Mouse (Mus musculus) stomach, embryonic 14.5 days (tissue): Measurements from ENCODE around the gene Traf3ip1. TPM values are rescaled to one million over a fixed set of nuclear protein-coding genes. Genes with fewer than 3 reads are reported as not detected.

ENCODE experiments used
- ATAC-seq: fragments of 200-750 bp; cut with Nextera tagmentation; 2 replicates; pipeline ENCODE4 v1.8.0; 2017; ENCODE audit warnings: low read depth, moderate TSS enrichment; ENCODE audit not compliant: insufficient number of reproducible peaks, insufficient read depth, low FRiP score
- H3K27ac ChIP-seq: fragments of 300-500 bp; sonication (generic); 2 replicates; pipeline ENCODE4 v1.5.1; 2014; ENCODE audit warnings: mild to moderate bottlenecking, low read length, moderate library complexity, mixed read lengths
- H3K27me3 ChIP-seq: fragments of 300-500 bp; sonication (generic); 2 replicates; pipeline ENCODE4 v1.6.1; 2014; ENCODE audit warnings: low read length, control low read depth, mixed read lengths; ENCODE audit not compliant: control insufficient read depth, insufficient read depth
- H3K36me3 ChIP-seq: fragments of 300-500 bp; sonication (generic); 2 replicates; pipeline ENCODE4 v1.6.1; 2014; ENCODE audit warnings: mild to moderate bottlenecking, control low read depth, low read length, moderate library complexity, mixed read lengths; ENCODE audit not compliant: control insufficient read depth, insufficient read depth
- H3K4me1 ChIP-seq: fragments of 300-500 bp; sonication (generic); 2 replicates; pipeline ENCODE4 v1.6.1; 2014; ENCODE audit warnings: low read length, control low read depth, mixed read lengths; ENCODE audit not compliant: control insufficient read depth, insufficient read depth
- H3K4me2 ChIP-seq: fragments of 300-500 bp; sonication (generic); replicated peaks from 2 replicates; pipeline ENCODE4 v1.6.1; 2014; ENCODE audit warnings: low read depth, low read length, control low read depth
- H3K4me3 ChIP-seq: fragments of 300-500 bp; sonication (generic); 2 replicates; pipeline ENCODE4 v1.5.1; 2014; ENCODE audit warnings: low read depth, low read length, control low read depth
- H3K9ac ChIP-seq: fragments of 300-500 bp; sonication (generic); replicated peaks from 2 replicates; pipeline ENCODE4 v1.6.1; 2014; ENCODE audit warnings: low read depth, mild to moderate bottlenecking, control low read depth, low read length, moderate library complexity, mixed read lengths
- H3K9me3 ChIP-seq: fragments of 300-500 bp; sonication (generic); 2 replicates; pipeline ENCODE4 v1.6.1; 2016; ENCODE audit warnings: low read depth, low read length, control low read depth; ENCODE audit not compliant: control insufficient read depth
- WGBS: fragments of 180-500 bp; shearing (Covaris S2); extraction: QIAGEN DNeasy Blood & Tissue Kit; methylation state at CpG from one replicate; pipeline ENCODE4 v1.1.7; 2014; 5-methylcytosine and 5-hydroxymethylcytosine counted together
- polyA plus RNA-seq: library from polyadenylated mRNA; unstranded; fragments of >200 nt; fragmentation: Nextera tagmentation; extraction: Ambion mirVana; gene quantifications from 2 replicates; pipeline ENCODE4 v1.2.1, GENCODE M21; 2014

The Traf3ip1 gene
- polyA plus RNA-seq, 1 experiment from 2014 or later = 8.7 TPM

GRCm38 (mm10) chr1:91541042-91541592 lies 46.7 kb downstream of the Traf3ip1 start:
- Histone ChIP-seq H3K4me3 (peak overlapping the region; percentile 64), H3K27ac (no peak overlapping the region), H3K9ac (peak overlapping the region; percentile 43), H3K9me3 (no peaks in the 10 kb centered on the region), H3K4me2 (peak overlapping the region; percentile 87), H3K4me1 (peaks cover 6% of the 10 kb centered on the region; the same call in 1 of the 2 replicates), H3K27me3 (no peaks in the 10 kb centered on the region), H3K36me3 (peaks cover 3% of the 10 kb centered on the region)
- WGBS = 15% methylated on average over 15 of the region's 15 CpGs
- ATAC-seq = no peak

GRCm38 (mm10) chr1:91543974-91544373 lies 49.5 kb downstream of the Traf3ip1 start:
- Histone ChIP-seq H3K27ac (no peak overlapping the region), H3K9ac (no peak overlapping the region), H3K36me3 (peaks cover 8% of the 10 kb centered on the region), H3K4me2 (no peak overlapping the region), H3K4me3 (no peak overlapping the region), H3K27me3 (no peaks in the 10 kb centered on the region), H3K4me1 (peaks cover 6% of the 10 kb centered on the region; the same call in 1 of the 2 replicates), H3K9me3 (no peaks in the 10 kb centered on the region)
- ATAC-seq = no peak
- WGBS = 87% methylated on average over 4 of the region's 4 CpGs

- no peak for ATAC-seq
- Histone ChIP-seq H3K27ac (no peak overlapping the region), H3K9me3 (no peaks in the 10 kb centered on the region), H3K9ac (no peak overlapping the region), H3K4me2 (no peak overlapping the region), H3K4me1 (peaks cover 6% of the 10 kb centered on the region; the same call in 1 of the 2 replicates), H3K36me3 (peaks cover 8% of the 10 kb centered on the region), H3K27me3 (no peaks in the 10 kb centered on the region), H3K4me3 (no peak overlapping the region)
- 76% methylated on average over 1 of the region's 1 CpGs for whole genome bisulfite sequencing
Measured at GRCm38 (mm10) chr1:91545226-91545625, 50.8 kb downstream of the Traf3ip1 start.

- H3K9ac ChIP-seq = no peak overlapping the region
- WGBS = 94% methylated on average over 5 of the region's 5 CpGs
- ATAC-seq = no peak
Measured at GRCm38 (mm10) chr1:91547567-91547966, 53.1 kb downstream of the Traf3ip1 start.

DNA sequence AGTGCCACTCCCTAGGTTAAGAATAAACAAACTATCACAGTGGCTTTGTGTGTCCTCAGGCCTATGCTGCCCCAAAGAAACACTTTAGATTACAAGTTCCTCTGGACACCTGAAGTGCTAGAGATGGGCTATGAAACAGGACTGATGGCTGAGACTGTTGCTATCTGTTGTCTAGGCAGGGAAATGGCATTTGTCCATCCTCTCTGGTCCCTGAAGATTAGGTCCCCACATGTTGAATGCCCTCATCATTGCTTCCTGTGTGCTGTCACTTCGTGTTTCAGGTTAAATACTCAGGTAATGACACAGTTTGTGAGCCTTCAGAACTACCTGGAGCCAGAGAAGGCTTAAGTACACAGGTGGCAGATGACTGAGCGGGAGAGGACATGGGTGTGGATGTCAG lies 54.6 kb downstream of the Traf3ip1 start:
- Histone ChIP-seq H3K9ac (no peak overlapping the region), H3K27ac (no peak overlapping the region), H3K4me3 (no peak overlapping the region), H3K9me3 (no peaks in the 10 kb centered on the region), H3K4me1 (no peaks in the 10 kb centered on the region), H3K36me3 (peaks cover 11% of the 10 kb centered on the region), H3K4me2 (no peak overlapping the region), H3K27me3 (no peaks in the 10 kb centered on the region)
- 69% methylated on average over 2 of the region's 2 CpGs for WGBS
- no peak for ATAC-seq

More at GRCm38 (mm10) chr1:91547567-91547966, 53.1 kb downstream of the Traf3ip1 start:
- no peaks in the 10 kb centered on the region for H3K9me3 ChIP-seq
- H3K27me3 ChIP-seq = no peaks in the 10 kb centered on the region
- peaks cover 8% of the 10 kb centered on the region for H3K36me3 ChIP-seq
- no peak overlapping the region for H3K4me2 ChIP-seq
- no peak overlapping the region for H3K4me3 ChIP-seq
- no peak overlapping the region for H3K27ac ChIP-seq
- no peaks in the 10 kb centered on the region for H3K4me1 ChIP-seq

DNA sequence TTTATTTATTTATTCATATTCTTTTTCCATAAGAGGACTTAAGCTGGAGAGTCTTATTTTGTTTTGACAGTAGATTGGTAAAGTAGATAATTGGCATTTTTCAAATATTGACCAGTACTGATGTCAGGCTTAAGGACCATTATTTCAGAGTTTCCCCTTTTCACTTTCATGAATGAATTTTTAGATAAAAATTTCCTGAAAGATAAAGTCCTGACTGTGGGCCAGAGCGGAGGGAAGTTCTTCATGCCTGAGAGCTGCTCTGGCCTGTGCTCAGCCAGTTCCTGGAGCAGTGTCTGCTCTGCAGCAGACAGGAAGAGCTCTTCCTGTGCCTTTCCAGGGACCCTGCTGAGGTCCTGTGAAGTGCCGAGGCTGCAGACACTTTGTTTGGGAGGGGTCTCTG lies 62.7 kb downstream of the Traf3ip1 start:
- H3K27ac ChIP-seq = no peak overlapping the region
- ATAC-seq = no peak
- H3K9me3 ChIP-seq = no peaks in the 10 kb centered on the region
- peaks cover 7% of the 10 kb centered on the region for H3K36me3 ChIP-seq
- WGBS = 68% methylated on average over 2 of the region's 2 CpGs
- H3K27me3 ChIP-seq = no peaks in the 10 kb centered on the region
- no peak overlapping the region for H3K4me3 ChIP-seq
- H3K9ac ChIP-seq = no peak overlapping the region
- no peaks in the 10 kb centered on the region for H3K4me1 ChIP-seq
- no peak overlapping the region for H3K4me2 ChIP-seq

GRCm38 (mm10) chr1:91561226-91561625 lies 66.8 kb downstream of the Traf3ip1 start:
- Histone ChIP-seq H3K27me3 (no peaks in the 10 kb centered on the region), H3K4me2 (no peak overlapping the region), H3K36me3 (no peaks in the 10 kb centered on the region; the same call in 1 of the 2 replicates), H3K4me3 (no peak overlapping the region), H3K9ac (no peak overlapping the region), H3K27ac (no peak overlapping the region), H3K4me1 (no peaks in the 10 kb centered on the region), H3K9me3 (no peaks in the 10 kb centered on the region)
- WGBS = 88% methylated on average over 6 of the region's 6 CpGs
- no peak for ATAC-seq

- WGBS = 80% methylated on average over 4 of the region's 4 CpGs
- Histone ChIP-seq H3K36me3 (no peaks in the 10 kb centered on the region), H3K27ac (no peak overlapping the region), H3K27me3 (no peaks in the 10 kb centered on the region), H3K4me2 (no peak overlapping the region), H3K9ac (no peak overlapping the region), H3K9me3 (no peaks in the 10 kb centered on the region), H3K4me1 (no peaks in the 10 kb centered on the region), H3K4me3 (no peak overlapping the region)
- no peak for ATAC-seq
Measured at GRCm38 (mm10) chr1:91562977-91563590, 68.6 kb downstream of the Traf3ip1 start.

- H3K9ac ChIP-seq = no peak overlapping the region
- ATAC-seq = no peak
- no peaks in the 10 kb centered on the region for H3K4me1 ChIP-seq
- H3K36me3 ChIP-seq = no peaks in the 10 kb centered on the region
- no peaks in the 10 kb centered on the region for H3K9me3 ChIP-seq
- 71% methylated on average over 3 of the region's 3 CpGs for WGBS
- no peak overlapping the region for H3K27ac ChIP-seq
- H3K4me2 ChIP-seq = no peak overlapping the region
- no peaks in the 10 kb centered on the region for H3K27me3 ChIP-seq
- no peak overlapping the region for H3K4me3 ChIP-seq
Measured at GRCm38 (mm10) chr1:91564004-91564403, 69.6 kb downstream of the Traf3ip1 start.
